Mouse (Mus musculus): ENCODE data around the gene Mroh8. TPM values are rescaled to one million over a fixed set of nuclear protein-coding genes. Genes with fewer than 3 reads are reported as not detected.
A peak's percentile ranks its signal among the peaks of the same experiment; 100 is the strongest.
"Not testable (repeated sequence)": the region's sequence is repeated elsewhere in the genome, so short reads cannot be mapped to it uniquely, and the experiment has no call there.

Gene Mroh8
- total RNA-seq, 2 experiments from 2014 or later = 0.75 to 1.0 TPM

- peak; percentile 19 to 41 for DNase-seq
Measured at GRCm38 (mm10) chr2:157287542-157287941, 8.2 kb upstream of the Mroh8 start.

GRCm38 (mm10) chr2:157283321-157283720 lies 4.0 kb upstream of the Mroh8 start:
- DNase-seq = no peak

- peak; percentile 97 for DNase-seq
Measured at GRCm38 (mm10) chr2:157278717-157279415, 483 bp downstream of the Mroh8 start, which contains the start of gene Rpn2. Gene Rpn2 (plus strand): TSS chr2:157279017.

- no peak for DNase-seq
Measured at GRCm38 (mm10) chr2:157263832-157264231, 15.5 kb downstream of the Mroh8 start.

GRCm38 (mm10) chr2:157263101-157263500 lies 16.2 kb downstream of the Mroh8 start:
- DNase-seq = no peak

GRCm38 (mm10) chr2:157262506-157262905 lies 16.8 kb downstream of the Mroh8 start:
- DNase-seq = no peak

- no peak for DNase-seq
Measured at GRCm38 (mm10) chr2:157261930-157262329, 17.4 kb downstream of the Mroh8 start.

- peak; percentile 54 to 57 for DNase-seq
Measured at GRCm38 (mm10) chr2:157259720-157260119, 19.6 kb downstream of the Mroh8 start.

GRCm38 (mm10) chr2:157248111-157248510 lies 31.2 kb downstream of the Mroh8 start:
- DNase-seq = no peak

- no peak for DNase-seq
Measured at GRCm38 (mm10) chr2:157245603-157246002, 33.7 kb downstream of the Mroh8 start.

- DNase-seq = no peak
Measured at GRCm38 (mm10) chr2:157245001-157245400, 34.3 kb downstream of the Mroh8 start.

GRCm38 (mm10) chr2:157235946-157236345 lies 43.4 kb downstream of the Mroh8 start:
- no peak for DNase-seq

GRCm38 (mm10) chr2:157221916-157222315 lies 57.4 kb downstream of the Mroh8 start:
- DNase-seq = not testable (repeated sequence)

- DNase-seq = no peak
Measured at GRCm38 (mm10) chr2:157220108-157220507, 59.2 kb downstream of the Mroh8 start.

- DNase-seq = no peak
Measured at GRCm38 (mm10) chr2:157211731-157212130, 67.6 kb downstream of the Mroh8 start.

- peak; percentile 88 for DNase-seq
Measured at GRCm38 (mm10) chr2:157204366-157205218, 74.8 kb downstream of the Mroh8 start, which contains the start of gene Rbl1. Gene Rbl1 (minus strand): TSS chr2:157204534.

- DNase-seq = peak; percentile 11 to 24
Measured at GRCm38 (mm10) chr2:157203459-157204365, 75.6 kb downstream of the Mroh8 start.

GRCm38 (mm10) chr2:157203026-157203425 lies 76.3 kb downstream of the Mroh8 start:
- no peak for DNase-seq

GRCm38 (mm10) chr2:157202361-157202760 lies 77.0 kb downstream of the Mroh8 start:
- no peak for DNase-seq

GRCm38 (mm10) chr2:157201081-157201830 lies 78.1 kb downstream of the Mroh8 start:
- no peak for DNase-seq

GRCm38 (mm10) chr2:157198405-157198804 lies 80.9 kb downstream of the Mroh8 start:
- not testable (repeated sequence) for DNase-seq

- no peak for DNase-seq
Measured at GRCm38 (mm10) chr2:157190651-157191050, 88.7 kb downstream of the Mroh8 start.
